Mouse (Mus musculus) small intestine, adult 2 months (tissue): ENCODE results near the gene Cdh23. TPM values are rescaled to one million over a fixed set of nuclear protein-coding genes. Genes with fewer than 3 reads are reported as not detected.

Experiments
- H3K27ac ChIP-seq: fragments of 200-500 bp; 2 replicates; pipeline ENCODE4 v1.5.1; 2012; ENCODE audit warnings: low read depth, low read length, control low read depth, inconsistent platforms; ENCODE audit not compliant: insufficient read depth
- H3K27me3 ChIP-seq: fragments of 200-500 bp; 2 replicates; pipeline ENCODE4 v1.6.1; 2012; ENCODE audit warnings: mild to moderate bottlenecking, moderate library complexity, low read length, inconsistent platforms; ENCODE audit not compliant: control insufficient read depth, insufficient read depth
- H3K36me3 ChIP-seq: fragments of 200-500 bp; 2 replicates; pipeline ENCODE4 v1.6.1; 2012; ENCODE audit warnings: mild to moderate bottlenecking, low read length, control low read depth, inconsistent platforms; ENCODE audit not compliant: control insufficient read depth, insufficient read depth
- H3K4me1 ChIP-seq: fragments of 200-500 bp; 2 replicates; pipeline ENCODE4 v1.6.1; 2012; ENCODE audit warnings: low read length, inconsistent platforms, mixed read lengths; ENCODE audit not compliant: control insufficient read depth, insufficient read depth, insufficient read length
- H3K4me3 ChIP-seq: fragments of 200-500 bp; 2 replicates; pipeline ENCODE4 v1.5.1; 2012; ENCODE audit warnings: low read depth, mild to moderate bottlenecking, control low read depth, inconsistent platforms, low read length, moderate library complexity
- CTCF ChIP-seq: fragments of 200-500 bp; IDR thresholded peaks from 2 replicates; pipeline ENCODE4 v1.5.1; 2012; ENCODE audit warnings: low read depth, mild to moderate bottlenecking, control low read depth, inconsistent platforms, low read length, moderate library complexity, mixed read lengths; ENCODE audit not compliant: insufficient replicate concordance, insufficient read length; ENCODE audit errors: extremely low read depth
- POLR2A ChIP-seq: fragments of 200-500 bp; IDR thresholded peaks from 2 replicates; pipeline ENCODE4 v1.6.1; 2012; ENCODE audit warnings: low read depth, mild to moderate bottlenecking, control low read depth, inconsistent platforms, low read length, moderate library complexity
- WGBS: fragments of 180-500 bp; shearing (Covaris S2); methylation state at CpG from one replicate; pipeline ENCODE4 v1.1.7; 2018; 5-methylcytosine and 5-hydroxymethylcytosine counted together
- polyA plus RNA-seq: library from polyadenylated mRNA; depleted of rRNA; stranded (reverse); fragments of >200 nt; gene quantifications from 2 replicates; pipeline ENCODE4 v1.2.3, GENCODE M21; 2012

Gene Cdh23
- polyA plus RNA-seq, 1 experiment: 0.35 TPM

DNA sequence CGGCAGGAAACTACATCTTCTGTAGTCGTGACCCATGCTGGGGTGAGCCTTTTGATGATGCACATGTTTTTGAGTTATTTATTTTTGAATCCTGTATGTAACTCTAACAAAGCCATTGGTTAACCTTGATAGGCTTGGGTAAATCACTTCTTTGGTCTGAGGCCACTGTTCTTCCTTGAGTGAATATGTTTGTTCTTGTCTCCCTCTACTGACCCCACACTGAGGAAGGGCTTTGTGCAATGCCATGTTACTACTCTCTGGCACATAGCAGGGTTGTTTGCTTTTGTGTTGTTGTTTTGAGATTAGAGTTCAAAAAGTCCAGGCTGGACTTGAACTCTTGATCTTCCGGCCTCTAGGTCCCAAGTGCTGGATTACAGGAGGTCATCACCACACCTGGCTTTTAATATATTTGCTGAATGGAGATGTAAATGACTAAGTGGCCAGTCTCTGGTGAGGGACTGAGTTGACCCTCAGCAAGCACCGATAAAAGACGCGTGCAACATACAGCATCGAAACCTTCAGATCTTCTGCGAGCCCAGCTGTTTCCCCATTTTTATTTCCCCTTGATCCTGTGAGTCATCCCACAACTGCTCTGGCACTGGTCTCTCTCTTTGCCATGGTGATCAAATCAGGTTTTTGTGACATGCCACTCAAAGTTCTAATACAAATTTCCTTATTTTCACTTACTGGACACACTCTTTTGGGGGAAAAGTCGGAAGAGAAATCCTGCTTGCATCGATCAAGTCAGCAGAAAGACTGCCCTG lies 298.1 kb downstream of the Cdh23 start:
- Histone ChIP-seq H3K4me1 (no peaks in the 10 kb centered on the region), H3K36me3 (no peaks in the 10 kb centered on the region), H3K4me3 (no peak overlapping the region), H3K27ac (no peak overlapping the region), H3K27me3 (no peaks in the 10 kb centered on the region)
- WGBS: 76% methylated on average over 10 of the region's 10 CpGs
- TF ChIP-seq CTCF: no peak
- TF ChIP-seq POLR2A: no peak

DNA sequence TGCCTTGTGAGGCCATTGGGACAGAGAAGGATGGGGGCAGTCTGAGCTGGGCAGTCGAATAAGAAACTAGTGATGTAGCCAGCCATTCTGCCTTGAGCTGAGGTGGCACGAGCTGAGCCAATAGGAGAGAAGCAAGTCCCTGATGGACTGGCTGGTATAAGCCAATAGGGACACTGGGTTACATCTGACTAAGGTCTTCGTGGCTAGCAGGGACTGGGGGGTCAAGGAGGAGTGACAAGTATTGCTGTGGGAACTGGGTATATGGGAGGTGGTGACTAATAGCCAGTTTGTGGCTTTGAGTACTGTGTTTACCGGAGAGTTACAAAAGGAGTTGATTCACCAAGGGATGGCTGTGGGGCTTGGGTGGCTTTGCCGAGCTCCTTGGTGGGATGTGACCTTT lies 300.7 kb downstream of the Cdh23 start:
- Histone ChIP-seq H3K27ac (no peak overlapping the region), H3K4me3 (no peak overlapping the region), H3K4me1 (no peaks in the 10 kb centered on the region), H3K36me3 (no peaks in the 10 kb centered on the region), H3K27me3 (no peaks in the 10 kb centered on the region)
- 62% methylated on average over 5 of the region's 5 CpGs for WGBS
- TF ChIP-seq POLR2A (no peak), CTCF (no peak)

DNA sequence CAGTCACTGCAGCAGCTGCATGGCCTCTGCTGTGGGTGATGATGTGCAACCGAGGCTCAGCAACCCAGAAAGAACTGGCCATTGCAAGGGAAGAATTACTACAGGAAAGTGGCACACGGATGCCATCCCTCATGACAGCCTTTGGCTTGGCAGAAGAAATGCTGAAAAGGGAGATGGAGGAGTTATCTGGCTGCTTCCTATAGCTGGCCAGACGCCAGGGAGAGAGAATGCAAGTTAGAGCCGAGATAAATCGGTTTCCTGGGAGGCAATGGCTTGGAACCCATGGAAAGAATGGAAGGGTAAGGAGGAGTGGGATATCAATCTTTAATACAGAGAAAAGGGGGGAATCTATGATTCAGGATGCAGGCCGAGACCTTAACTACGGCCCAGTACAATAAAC lies 301.4 kb downstream of the Cdh23 start:
- H3K4me1 ChIP-seq: peaks cover 2% of the 10 kb centered on the region; the same call in 1 of the 2 replicates
- H3K27me3 ChIP-seq: no peaks in the 10 kb centered on the region
- 67% methylated on average over 7 of the region's 7 CpGs for WGBS
- no peak overlapping the region for H3K4me3 ChIP-seq
- H3K27ac ChIP-seq: no peak overlapping the region
- TF ChIP-seq POLR2A (no peak), CTCF (no peak)
- no peaks in the 10 kb centered on the region for H3K36me3 ChIP-seq

DNA sequence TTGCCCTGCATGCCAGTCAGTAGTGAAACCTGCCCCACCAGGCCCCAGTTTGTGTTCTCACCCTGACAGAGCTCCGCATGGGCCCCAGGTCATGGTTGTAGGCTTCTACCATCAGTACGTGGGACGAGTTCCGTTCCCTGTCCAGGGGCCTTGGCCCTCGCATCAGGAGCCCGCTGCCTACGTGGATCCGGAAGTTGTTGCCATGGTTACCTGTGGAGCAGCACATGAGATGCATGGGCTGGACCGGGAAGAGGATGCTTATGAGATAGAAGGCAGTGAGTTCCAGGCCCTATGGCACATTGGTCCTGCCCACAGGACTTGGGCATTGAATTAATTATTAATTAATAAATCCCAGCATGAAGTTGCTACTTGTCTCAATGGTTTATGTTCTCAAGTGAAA lies 304.6 kb downstream of the Cdh23 start:
- H3K27me3 ChIP-seq: no peaks in the 10 kb centered on the region
- WGBS: 91% methylated on average over 9 of the region's 9 CpGs
- TF ChIP-seq POLR2A (no peak), CTCF (no peak)
- peak overlapping the region; percentile 83; the same call in 1 of the 2 replicates for H3K27ac ChIP-seq
- H3K4me3 ChIP-seq: no peak overlapping the region; the same call in 1 of the 2 replicates
- H3K4me1 ChIP-seq: peaks cover 8% of the 10 kb centered on the region; the same call in 1 of the 2 replicates
- H3K36me3 ChIP-seq: no peaks in the 10 kb centered on the region

DNA sequence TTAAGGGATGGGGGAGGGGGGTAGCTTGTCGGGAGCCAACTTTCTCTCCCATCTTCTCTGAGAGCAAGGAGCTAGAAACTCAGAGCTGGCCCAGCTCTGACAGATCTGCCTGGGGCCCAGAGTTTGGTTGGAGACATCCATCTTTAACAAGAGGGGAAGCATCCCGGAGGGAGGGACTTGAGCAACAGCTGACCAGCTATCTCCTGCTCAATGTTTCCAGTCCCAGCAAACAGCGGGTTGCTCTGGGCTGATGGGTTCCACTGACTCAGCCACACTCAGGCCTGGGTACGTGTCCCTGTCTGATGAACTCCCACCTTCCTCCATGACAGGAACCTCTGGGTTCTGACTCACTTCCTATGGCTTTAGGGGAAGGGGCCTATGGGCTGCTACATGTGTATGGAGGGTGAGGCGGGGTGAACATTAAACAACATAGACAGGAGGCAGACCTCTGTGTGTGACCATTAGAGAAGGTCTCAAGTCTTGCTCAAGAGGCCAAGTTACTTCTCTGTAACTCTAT lies 305.3 kb downstream of the Cdh23 start:
- peak overlapping the region; percentile 34 for H3K4me3 ChIP-seq
- TF ChIP-seq POLR2A: no peak
- peak overlapping the region; percentile 83 for H3K27ac ChIP-seq
- WGBS: 77% methylated on average over 5 of the region's 5 CpGs
- H3K4me1 ChIP-seq: peaks cover 8% of the 10 kb centered on the region; the same call in 1 of the 2 replicates
- no peaks in the 10 kb centered on the region for H3K27me3 ChIP-seq
- no peaks in the 10 kb centered on the region for H3K36me3 ChIP-seq

DNA sequence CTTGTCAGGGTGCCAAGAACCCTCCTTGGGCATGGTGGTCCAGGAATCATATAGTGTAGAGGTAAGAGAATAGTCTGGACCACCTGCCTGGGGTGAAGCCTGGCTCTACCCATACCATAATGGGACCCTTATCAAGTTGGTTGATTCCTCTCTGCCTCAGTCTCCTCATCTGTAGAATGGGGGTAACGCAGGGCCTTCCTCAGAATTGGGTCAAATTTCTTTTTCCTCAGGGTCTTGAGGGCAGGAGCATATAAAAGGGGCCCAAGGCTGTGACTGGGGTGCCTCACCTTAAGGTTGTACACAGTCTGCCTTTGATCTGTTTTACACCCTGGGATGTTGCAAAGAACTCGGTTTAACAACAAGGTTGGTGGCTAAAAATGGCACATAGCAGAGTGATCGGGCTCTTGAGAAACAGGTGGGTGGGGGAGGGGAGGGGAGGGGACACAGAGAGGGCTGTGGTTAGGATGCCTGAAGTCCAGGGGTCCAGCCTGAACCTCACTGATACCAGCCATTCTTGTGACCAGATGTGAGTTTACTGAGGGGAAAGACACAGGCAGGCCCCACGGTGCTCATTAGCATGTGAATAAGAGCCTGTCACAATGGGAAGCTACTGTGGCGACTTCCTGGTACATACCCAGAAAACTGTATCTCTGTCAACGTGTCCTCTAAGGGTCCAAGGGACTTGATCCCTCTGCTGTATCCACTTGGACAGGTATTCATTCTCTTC lies 305.9 kb downstream of the Cdh23 start:
- no peaks in the 10 kb centered on the region for H3K27me3 ChIP-seq
- no peak for TF ChIP-seq POLR2A
- TF ChIP-seq CTCF: no peak
- H3K27ac ChIP-seq: peak overlapping the region; percentile 86
- WGBS: 50% methylated on average over 6 of the region's 6 CpGs
- peaks cover 8% of the 10 kb centered on the region; the same call in 1 of the 2 replicates for H3K4me1 ChIP-seq
- H3K4me3 ChIP-seq: peak overlapping the region; percentile 34; the same call in 1 of the 2 replicates
- no peaks in the 10 kb centered on the region for H3K36me3 ChIP-seq

DNA sequence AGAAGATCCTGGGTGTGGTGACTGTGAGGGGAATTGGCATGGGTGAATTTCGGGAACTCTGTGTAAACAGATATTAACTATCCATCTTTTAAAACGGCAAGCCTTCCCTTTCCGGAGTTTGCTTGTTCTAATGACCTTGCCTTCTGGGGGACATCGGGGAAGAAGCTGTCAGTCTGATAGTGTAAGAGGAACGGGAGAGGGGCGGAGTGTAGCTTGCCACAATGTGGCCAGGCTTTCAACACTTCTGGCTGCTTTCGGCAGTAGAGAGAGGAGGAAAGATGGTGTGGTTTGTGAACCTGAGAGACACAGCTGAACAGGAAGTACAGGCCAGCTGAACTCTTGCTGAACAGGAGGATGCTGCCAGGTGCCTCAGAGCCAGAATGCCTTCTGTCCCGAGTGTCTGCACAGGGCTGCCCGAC lies 306.8 kb downstream of the Cdh23 start:
- Histone ChIP-seq H3K4me3 (no peak overlapping the region), H3K27me3 (no peaks in the 10 kb centered on the region), H3K36me3 (no peaks in the 10 kb centered on the region), H3K4me1 (peaks cover 8% of the 10 kb centered on the region; the same call in 1 of the 2 replicates), H3K27ac (peak overlapping the region; percentile 86)
- TF ChIP-seq POLR2A (no peak), CTCF (no peak)
- WGBS: 15% methylated on average over 9 of the region's 9 CpGs
